Mouse (Mus musculus): ENCODE data around the gene C530008M17Rik.

C530008M17Rik gene

DNA sequence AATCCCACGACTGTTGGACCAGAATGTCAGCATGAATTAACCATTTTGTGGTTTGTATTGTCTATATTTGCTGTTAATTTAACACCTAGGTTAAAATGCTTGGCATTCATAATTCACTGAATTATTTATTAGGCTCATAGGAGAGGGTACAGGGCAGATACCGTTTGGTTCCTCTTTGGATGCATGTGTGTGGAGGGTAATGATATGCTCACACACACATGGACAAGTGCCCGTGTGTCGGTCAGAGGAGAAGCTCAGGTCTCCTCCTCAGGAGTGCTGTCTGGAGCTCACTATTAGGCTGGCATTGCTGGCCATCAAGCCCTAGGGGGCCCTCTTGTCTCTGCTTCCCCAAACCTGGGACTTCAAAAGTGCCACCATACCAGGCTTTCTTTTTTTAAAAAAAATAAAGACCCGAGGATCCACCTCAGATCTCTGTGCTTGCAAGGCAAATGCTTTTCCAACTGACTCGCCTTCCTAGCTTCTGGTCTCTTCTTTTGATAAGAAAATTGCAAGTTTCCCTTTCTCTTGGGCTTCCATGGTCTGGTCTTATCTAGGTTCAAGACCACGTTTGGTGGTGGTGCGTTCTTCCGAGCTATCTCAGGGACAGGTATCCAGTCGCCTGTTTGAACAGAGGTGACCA is 31.8 kb downstream of the C530008M17Rik start:
- TF ChIP-seq POU5F1 (IDR thresholded peaks at IDR 0.05; ENCODE audit: borderline replicate concordance, low read length), result no peak
- H3K36me3 ChIP-seq (ENCODE audit: insufficient read depth, low read length), result no peaks in the 10 kb centered on the region
- no peaks in the 10 kb centered on the region for H3K27me3 ChIP-seq (ENCODE audit: insufficient read depth, low read length)
- H3K4me1 ChIP-seq (replicated peaks; ENCODE audit: low read depth, low read length), result no peaks in the 10 kb centered on the region
- no peak overlapping the region for H3K4me3 ChIP-seq (replicated peaks; ENCODE audit: low read length)
- no peaks in the 10 kb centered on the region for H3K9me3 ChIP-seq (ENCODE audit: low read length)

DNA sequence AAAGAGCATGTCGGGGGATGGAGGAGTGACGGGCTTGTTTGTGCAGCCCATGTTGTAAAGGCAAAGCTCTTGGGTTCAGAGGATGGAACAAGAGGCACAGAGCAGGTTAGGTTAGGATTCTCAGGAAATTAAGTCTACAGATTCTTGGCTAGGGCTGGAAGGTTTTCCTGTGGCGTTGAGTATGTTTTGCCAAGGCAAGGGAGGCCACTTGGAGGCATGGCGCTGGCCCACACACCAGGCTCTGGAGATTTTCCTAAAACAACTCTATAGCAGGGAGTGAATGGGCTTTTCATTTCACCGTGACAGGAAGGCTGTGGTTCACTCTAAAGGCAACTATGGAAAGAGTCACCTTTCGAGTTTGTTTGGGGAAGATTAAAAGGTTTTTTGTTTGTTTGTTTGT is 32.3 kb downstream of the C530008M17Rik start:
- TF ChIP-seq POU5F1 (IDR thresholded peaks at IDR 0.05; ENCODE audit: borderline replicate concordance, low read length) (no peak), CTCF (conservative IDR thresholded peaks at IDR 0.05; ENCODE audit: low read length) (no peak), NANOG (IDR thresholded peaks at IDR 0.05; ENCODE audit: borderline replicate concordance, low read length) (no peak)
- Histone ChIP-seq H3K4me1 (replicated peaks; ENCODE audit: low read depth, low read length) (no peaks in the 10 kb centered on the region), H3K36me3 (ENCODE audit: insufficient read depth, low read length) (no peaks in the 10 kb centered on the region), H3K27me3 (ENCODE audit: insufficient read depth, low read length) (no peaks in the 10 kb centered on the region), H3K4me3 (replicated peaks; ENCODE audit: low read length) (no peak overlapping the region), H3K9me3 (ENCODE audit: low read length) (no peaks in the 10 kb centered on the region)

DNA sequence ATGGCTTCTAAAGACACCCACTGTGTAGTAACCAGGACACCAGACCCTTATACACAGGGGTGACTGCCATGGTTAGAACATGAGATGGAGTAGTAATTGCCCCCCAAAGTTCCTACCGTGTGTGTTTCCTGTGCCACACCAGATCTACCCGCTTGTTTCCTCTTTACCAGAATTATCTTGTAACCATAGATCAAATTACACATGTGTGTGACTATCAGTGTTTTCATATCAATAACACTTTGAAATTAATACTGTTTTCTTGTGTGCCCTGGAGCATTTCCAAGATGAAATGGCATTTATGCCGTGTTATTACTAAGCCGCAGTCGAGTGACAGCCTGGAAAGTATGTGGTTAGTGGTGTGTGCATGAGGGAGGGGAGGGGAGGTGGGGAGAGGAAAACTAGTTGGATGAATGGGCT is 33.9 kb downstream of the C530008M17Rik start:
- no peaks in the 10 kb centered on the region for H3K36me3 ChIP-seq (ENCODE audit: insufficient read depth, low read length)
- H3K4me3 ChIP-seq (replicated peaks; ENCODE audit: low read length), result no peak overlapping the region
- no peaks in the 10 kb centered on the region for H3K27me3 ChIP-seq (ENCODE audit: insufficient read depth, low read length)
- H3K4me1 ChIP-seq (replicated peaks; ENCODE audit: low read depth, low read length), result no peaks in the 10 kb centered on the region
- no peaks in the 10 kb centered on the region for H3K9me3 ChIP-seq (ENCODE audit: low read length)
- TF ChIP-seq CTCF (conservative IDR thresholded peaks at IDR 0.05; ENCODE audit: low read length) (no peak), POU5F1 (IDR thresholded peaks at IDR 0.05; ENCODE audit: borderline replicate concordance, low read length) (no peak), NANOG (IDR thresholded peaks at IDR 0.05; ENCODE audit: borderline replicate concordance, low read length) (no peak)

DNA sequence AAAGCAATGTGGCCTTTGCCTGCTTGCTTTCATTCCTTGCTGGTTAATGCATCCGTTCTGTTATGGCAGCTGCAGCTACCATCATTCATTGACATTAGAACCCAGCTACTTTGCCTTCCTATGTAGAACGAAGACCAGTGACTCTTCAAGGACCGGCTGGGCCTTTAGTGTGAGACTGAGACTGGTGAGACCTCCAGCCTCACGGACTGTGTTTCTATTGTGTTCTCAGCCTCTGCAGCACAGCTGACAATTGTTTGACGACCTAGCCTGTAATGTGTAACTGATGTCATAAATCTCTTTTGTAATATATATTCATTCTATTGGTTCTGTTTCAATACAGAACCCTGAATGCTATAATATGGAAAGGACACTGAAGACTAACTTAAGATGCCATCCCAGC is 34.9 kb downstream of the C530008M17Rik start:
- H3K27me3 ChIP-seq (ENCODE audit: insufficient read depth, low read length), result no peaks in the 10 kb centered on the region
- TF ChIP-seq POU5F1 (IDR thresholded peaks at IDR 0.05; ENCODE audit: borderline replicate concordance, low read length), result no peak

GRCm38 (mm10) chr5:76691706-76692424 is 35.6 kb downstream of the C530008M17Rik start:
- peaks cover 5% of the 10 kb centered on the region for H3K9me3 ChIP-seq (ENCODE audit: low read length)
- no peaks in the 10 kb centered on the region for H3K27me3 ChIP-seq (ENCODE audit: insufficient read depth, low read length)
- H3K4me1 ChIP-seq (replicated peaks; ENCODE audit: low read depth, low read length), result no peaks in the 10 kb centered on the region
- H3K36me3 ChIP-seq (ENCODE audit: insufficient read depth, low read length), result no peaks in the 10 kb centered on the region
- no peak for TF ChIP-seq POU5F1 (IDR thresholded peaks at IDR 0.05; ENCODE audit: borderline replicate concordance, low read length)
- no peak for TF ChIP-seq NANOG (IDR thresholded peaks at IDR 0.05; ENCODE audit: borderline replicate concordance, low read length)
- no peak for TF ChIP-seq CTCF (conservative IDR thresholded peaks at IDR 0.05; ENCODE audit: low read length)
- H3K4me3 ChIP-seq (replicated peaks; ENCODE audit: low read length), result no peak overlapping the region

More for the DNA sequence above, 34.9 kb downstream of the C530008M17Rik start:
- Histone ChIP-seq H3K4me1 (replicated peaks; ENCODE audit: low read depth, low read length) (no peaks in the 10 kb centered on the region), H3K9me3 (ENCODE audit: low read length) (peaks cover 5% of the 10 kb centered on the region), H3K4me3 (replicated peaks; ENCODE audit: low read length) (no peak overlapping the region), H3K36me3 (ENCODE audit: insufficient read depth, low read length) (no peaks in the 10 kb centered on the region)

- no peaks in the 10 kb centered on the region for H3K36me3 ChIP-seq (ENCODE audit: insufficient read depth, low read length)
- TF ChIP-seq NANOG (IDR thresholded peaks at IDR 0.05; ENCODE audit: borderline replicate concordance, low read length), result no peak
- TF ChIP-seq CTCF (conservative IDR thresholded peaks at IDR 0.05; ENCODE audit: low read length), result no peak
- no peak for TF ChIP-seq POU5F1 (IDR thresholded peaks at IDR 0.05; ENCODE audit: borderline replicate concordance, low read length)
Observed at GRCm38 (mm10) chr5:76697536-76697935, 41.2 kb downstream of the C530008M17Rik start.

DNA sequence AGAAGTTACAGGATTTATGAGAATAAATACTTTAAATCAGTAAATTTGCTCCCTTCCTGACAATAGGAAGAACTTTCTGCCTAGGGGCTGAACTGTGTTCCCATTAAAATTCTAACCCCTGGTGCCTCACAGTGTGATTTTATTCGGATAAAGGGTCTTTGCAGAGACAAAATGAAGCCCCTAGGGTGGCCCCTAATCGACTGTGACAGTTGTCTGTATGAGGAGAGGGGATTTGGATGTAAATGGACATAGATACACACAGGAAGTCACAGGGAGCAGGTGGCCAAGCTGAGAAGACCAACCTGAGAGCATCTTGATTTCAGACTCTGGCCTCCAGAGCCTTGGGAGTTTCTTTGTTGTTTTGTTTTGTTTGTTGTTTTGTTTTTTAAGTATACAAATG is 41.9 kb downstream of the C530008M17Rik start:
- Histone ChIP-seq H3K4me1 (replicated peaks; ENCODE audit: low read depth, low read length) (peaks cover 12% of the 10 kb centered on the region), H3K9me3 (ENCODE audit: low read length) (peaks cover 5% of the 10 kb centered on the region), H3K36me3 (ENCODE audit: insufficient read depth, low read length) (no peaks in the 10 kb centered on the region), H3K4me3 (replicated peaks; ENCODE audit: low read length) (no peak overlapping the region), H3K27me3 (ENCODE audit: insufficient read depth, low read length) (no peaks in the 10 kb centered on the region)
- TF ChIP-seq POU5F1 (IDR thresholded peaks at IDR 0.05; ENCODE audit: borderline replicate concordance, low read length), result no peak
- no peak for TF ChIP-seq NANOG (IDR thresholded peaks at IDR 0.05; ENCODE audit: borderline replicate concordance, low read length)
- TF ChIP-seq CTCF (conservative IDR thresholded peaks at IDR 0.05; ENCODE audit: low read length), result no peak

More at GRCm38 (mm10) chr5:76697536-76697935, 41.2 kb downstream of the C530008M17Rik start:
- Histone ChIP-seq H3K9me3 (ENCODE audit: low read length) (peaks cover 5% of the 10 kb centered on the region), H3K27me3 (ENCODE audit: insufficient read depth, low read length) (no peaks in the 10 kb centered on the region), H3K4me1 (replicated peaks; ENCODE audit: low read depth, low read length) (0 out of 2 replicates have a peak, but pooled peaks cover 7% of the 10 kb centered on the region), H3K4me3 (replicated peaks; ENCODE audit: low read length) (no peak overlapping the region)

DNA sequence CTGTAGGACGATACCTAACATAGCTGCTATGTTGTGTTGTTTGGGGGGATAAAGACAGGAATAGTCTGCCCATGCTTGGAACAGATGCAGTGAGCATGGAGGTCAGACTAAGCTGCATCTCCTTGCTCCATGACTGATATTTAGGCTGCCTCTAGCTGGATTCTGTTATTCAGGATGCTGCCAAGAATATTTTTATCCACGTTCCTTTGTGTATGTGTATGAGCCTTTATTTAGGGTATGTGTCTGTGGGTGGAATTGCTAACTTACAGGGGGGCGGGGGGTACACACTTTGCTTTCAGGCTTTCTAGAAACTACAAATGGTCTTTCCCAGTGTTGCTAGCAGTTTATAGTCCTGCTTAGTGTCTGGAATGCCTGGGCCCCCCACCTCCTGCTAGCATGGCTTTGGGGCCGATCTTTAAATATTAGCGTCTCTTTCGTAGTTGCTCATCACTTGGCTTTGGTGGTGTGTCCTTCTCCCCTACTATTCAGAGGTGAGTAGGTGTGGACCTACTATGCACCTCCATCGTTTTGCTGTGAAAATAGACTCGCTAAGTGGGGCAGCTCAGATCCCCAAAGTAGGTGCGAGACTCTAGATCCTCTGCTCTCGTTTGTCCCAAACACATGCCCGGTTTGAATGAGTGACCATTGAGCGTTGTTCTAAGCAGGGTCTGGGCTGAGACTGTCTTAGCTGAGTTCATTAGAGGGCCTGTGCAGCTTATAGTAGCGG is 45.0 kb downstream of the C530008M17Rik start:
- no peaks in the 10 kb centered on the region for H3K27me3 ChIP-seq (ENCODE audit: insufficient read depth, low read length)
- no peaks in the 10 kb centered on the region for H3K9me3 ChIP-seq (ENCODE audit: low read length)
- H3K4me3 ChIP-seq (replicated peaks; ENCODE audit: low read length), result no peak overlapping the region
- no peak for TF ChIP-seq POU5F1 (IDR thresholded peaks at IDR 0.05; ENCODE audit: borderline replicate concordance, low read length)
- TF ChIP-seq CTCF (conservative IDR thresholded peaks at IDR 0.05; ENCODE audit: low read length), result no peak
- no peak for TF ChIP-seq NANOG (IDR thresholded peaks at IDR 0.05; ENCODE audit: borderline replicate concordance, low read length)
- H3K36me3 ChIP-seq (ENCODE audit: insufficient read depth, low read length), result no peaks in the 10 kb centered on the region
- peaks cover 13% of the 10 kb centered on the region for H3K4me1 ChIP-seq (replicated peaks; ENCODE audit: low read depth, low read length)

Measured in E14TG2a.4 (cell line).